Mouse (Mus musculus) adrenal gland, postnatal 25 days (tissue): ENCODE data around the gene Shisa8. TPM values are rescaled to one million over a fixed set of nuclear protein-coding genes. Genes with fewer than 3 reads are reported as not detected.

Source experiments
- microRNA-seq, 2 experiments: library from miRNA; unstranded; fragments of <30 nt; microRNA quantifications; one replicate each; pipeline ENCODE4 v1.2.0; 2021
- total RNA-seq: library from RNA; stranded (reverse); gene quantifications from 2 replicates; pipeline ENCODE4 v1.2.3, GENCODE M21; 2021

Gene Shisa8
- total RNA-seq, 1 experiment from 2014 or later, result 0.24 TPM

Small RNAs within 50 kb of the gene (microRNA-seq; reads per million reads assigned to microRNA genes)
- 30.5 to 36.3 reads per million in 2 experiments for gene Mir33

Other genes starting within 250 kb of the Shisa8 start
- not detected in 2 replicates for gene 1700029P11Rik, start 232.3 kb downstream of the Shisa8 start, total RNA-seq
- gene Xrcc6, start 225.0 kb downstream of the Shisa8 start, total RNA-seq, result 81.4 and 102 TPM in 2 replicates
- 80.3 and 81.7 TPM in 2 replicates for gene Desi1, start 179.0 kb downstream of the Shisa8 start, total RNA-seq
- 83.1 and 99.8 TPM in 2 replicates for gene Snu13, start 165.2 kb downstream of the Shisa8 start, total RNA-seq
- not detected in 2 replicates for gene 4930407I10Rik, start 153.7 kb downstream of the Shisa8 start, total RNA-seq
- 2.8 and 4.3 TPM in 2 replicates for gene Mei1, start 142.8 kb downstream of the Shisa8 start, total RNA-seq
- 11.2 and 11.3 TPM in 2 replicates for gene Ccdc134, start 84.9 kb downstream of the Shisa8 start, total RNA-seq
- gene Srebf2, start 65.6 kb downstream of the Shisa8 start, total RNA-seq, result 85.2 and 95.5 TPM in 2 replicates
- gene Tnfrsf13c, start 11.6 kb upstream of the Shisa8 start, total RNA-seq, result 0.21 TPM in 1 of 2 replicates, not detected in the other
- gene Cenpm, start 31.9 kb upstream of the Shisa8 start, total RNA-seq, result 5.9 and 7.5 TPM in 2 replicates
- gene 1500009C09Rik, start 39.6 kb upstream of the Shisa8 start, total RNA-seq, result 0.62 TPM in 1 of 2 replicates, not detected in the other
- gene Sept3, start 62.1 kb upstream of the Shisa8 start, total RNA-seq, result 3.0 and 4.3 TPM in 2 replicates
- not detected in 2 replicates for gene Wbp2nl, start 86.1 kb upstream of the Shisa8 start, total RNA-seq
- 71.5 and 75.4 TPM in 2 replicates for gene Naga, start 126.1 kb upstream of the Shisa8 start, total RNA-seq
- 0.49 and 1.0 TPM in 2 replicates for gene Pheta2, start 126.1 kb upstream of the Shisa8 start, total RNA-seq
- gene Smdt1, start 126.1 kb upstream of the Shisa8 start, total RNA-seq, result 176 and 192 TPM in 2 replicates
- 531 and 557 TPM in 2 replicates for gene Ndufa6, start 141.5 kb upstream of the Shisa8 start, total RNA-seq
- 40.4 and 48.4 TPM in 2 replicates for gene Cyp2d22, start 167.4 kb upstream of the Shisa8 start, total RNA-seq
- gene Cyp2d11, start 181.2 kb upstream of the Shisa8 start, total RNA-seq, result 0.27 TPM in 1 of 2 replicates, not detected in the other
- gene Cyp2d10, start 194.4 kb upstream of the Shisa8 start, total RNA-seq, result 0.55 and 9.2 TPM in 2 replicates
- 3.7 TPM in 1 of 2 replicates, not detected in the other for gene Cyp2d9, start 220.6 kb upstream of the Shisa8 start, total RNA-seq